Mouse (Mus musculus) midbrain, embryonic 15.5 days (tissue): ENCODE results near the gene Tenm2. TPM values are rescaled to one million over a fixed set of nuclear protein-coding genes. Genes with fewer than 3 reads are reported as not detected.

Experiments used
- ATAC-seq: fragments of 200-750 bp; cut with Nextera tagmentation; replicated peaks from 2 replicates; pipeline ENCODE4 v1.8.0; 2017; ENCODE audit warnings: moderate TSS enrichment
- H3K27ac ChIP-seq: fragments of 300-500 bp; sonication (generic); 2 replicates; pipeline ENCODE4 v1.5.1; 2015; ENCODE audit warnings: mild to moderate bottlenecking, inconsistent platforms
- H3K27me3 ChIP-seq: fragments of 300-500 bp; sonication (generic); replicated peaks from 2 replicates; pipeline ENCODE4 v1.6.1; 2015; ENCODE audit warnings: inconsistent platforms
- H3K36me3 ChIP-seq: fragments of 300-500 bp; sonication (generic); replicated peaks from 2 replicates; pipeline ENCODE4 v1.6.1; 2015; ENCODE audit warnings: inconsistent platforms
- H3K4me1 ChIP-seq: fragments of 300-500 bp; sonication (generic); 2 replicates; pipeline ENCODE4 v1.6.1; 2015; ENCODE audit warnings: inconsistent platforms
- H3K4me2 ChIP-seq: fragments of 300-500 bp; sonication (generic); 2 replicates; pipeline ENCODE4 v1.6.1; 2015; ENCODE audit warnings: inconsistent platforms, mild to moderate bottlenecking, moderate library complexity
- H3K4me3 ChIP-seq: fragments of 300-500 bp; sonication (generic); 2 replicates; pipeline ENCODE4 v1.5.1; 2015; ENCODE audit warnings: mild to moderate bottlenecking, inconsistent platforms
- H3K9ac ChIP-seq: fragments of 300-500 bp; sonication (generic); 2 replicates; pipeline ENCODE4 v1.6.1; 2015; ENCODE audit warnings: mild to moderate bottlenecking, inconsistent platforms
- H3K9me3 ChIP-seq: fragments of 300-500 bp; sonication (generic); 2 replicates; pipeline ENCODE4 v1.6.1; 2016; ENCODE audit warnings: inconsistent platforms
- WGBS: fragments of 180-500 bp; shearing (Covaris S2); methylation state at CpG from one replicate; pipeline ENCODE4 v1.1.7; 2015; ENCODE audit warnings: mixed read lengths; 5-methylcytosine and 5-hydroxymethylcytosine counted together
- polyA plus RNA-seq: library from polyadenylated mRNA; unstranded; fragments of >200 nt; fragmentation: Nextera tagmentation; extraction: Ambion mirVana; gene quantifications from 2 replicates; pipeline ENCODE4 v1.2.1, GENCODE M21; 2015

Tenm2 gene
- polyA plus RNA-seq, 1 experiment from 2014 or later: 92.1 TPM

GRCm38 (mm10) chr11:36484466-36485069, 751.2 kb downstream of the Tenm2 start:
- peak; percentile 51 for ATAC-seq
- H3K27me3 ChIP-seq: no peaks in the 10 kb centered on the region
- no peaks in the 10 kb centered on the region for H3K9me3 ChIP-seq
- H3K27ac ChIP-seq: 0 out of 2 replicates have a peak overlapping the region, but pooled peaks have one; percentile 45
- no peak overlapping the region for H3K4me3 ChIP-seq
- no peaks in the 10 kb centered on the region for H3K36me3 ChIP-seq
- H3K4me1 ChIP-seq: peaks cover 54% of the 10 kb centered on the region
- H3K9ac ChIP-seq: no peak overlapping the region
- 31% methylated on average over 8 of the region's 8 CpGs for WGBS
- no peak overlapping the region for H3K4me2 ChIP-seq

- no peak overlapping the region for H3K9ac ChIP-seq
- peaks cover 77% of the 10 kb centered on the region for H3K4me1 ChIP-seq
- no peak overlapping the region for H3K4me2 ChIP-seq
- no peak for ATAC-seq
- H3K9me3 ChIP-seq: no peaks in the 10 kb centered on the region
- no peaks in the 10 kb centered on the region for H3K27me3 ChIP-seq
- no peaks in the 10 kb centered on the region for H3K36me3 ChIP-seq
- H3K4me3 ChIP-seq: no peak overlapping the region
- no peak overlapping the region for H3K27ac ChIP-seq
- WGBS: 46% methylated on average over 8 of the region's 8 CpGs
Observed at GRCm38 (mm10) chr11:36482136-36482535, 753.6 kb downstream of the Tenm2 start.

GRCm38 (mm10) chr11:36481524-36481923, 754.2 kb downstream of the Tenm2 start:
- 0 out of 2 replicates have a peak, but pooled peaks have one; percentile 18 for ATAC-seq
- 43% methylated on average over 7 of the region's 7 CpGs for WGBS
- peaks cover 78% of the 10 kb centered on the region for H3K4me1 ChIP-seq

GRCm38 (mm10) chr11:36481086-36481485, 754.7 kb downstream of the Tenm2 start:
- Histone ChIP-seq H3K4me2 (no peak overlapping the region), H3K9ac (no peak overlapping the region), H3K27ac (no peak overlapping the region; the same call in 1 of the 2 replicates), H3K4me3 (no peak overlapping the region), H3K36me3 (no peaks in the 10 kb centered on the region), H3K27me3 (no peaks in the 10 kb centered on the region), H3K4me1 (peaks cover 76% of the 10 kb centered on the region), H3K9me3 (no peaks in the 10 kb centered on the region)
- WGBS: 85% methylated on average over 5 of the region's 5 CpGs
- no peak; the same call in 1 of the 2 replicates for ATAC-seq

More at GRCm38 (mm10) chr11:36481524-36481923, 754.2 kb downstream of the Tenm2 start:
- H3K27me3 ChIP-seq: no peaks in the 10 kb centered on the region
- no peak overlapping the region for H3K27ac ChIP-seq
- H3K4me2 ChIP-seq: no peak overlapping the region
- H3K4me3 ChIP-seq: no peak overlapping the region
- H3K9ac ChIP-seq: no peak overlapping the region
- H3K36me3 ChIP-seq: no peaks in the 10 kb centered on the region
- no peaks in the 10 kb centered on the region for H3K9me3 ChIP-seq

GRCm38 (mm10) chr11:36469811-36470551, 765.8 kb downstream of the Tenm2 start:
- no peak overlapping the region for H3K4me2 ChIP-seq
- peak; percentile 31; the same call in 1 of the 2 replicates for ATAC-seq
- WGBS: 30% methylated on average over 9 of the region's 9 CpGs
- no peaks in the 10 kb centered on the region for H3K9me3 ChIP-seq
- no peaks in the 10 kb centered on the region for H3K36me3 ChIP-seq
- no peak overlapping the region for H3K4me3 ChIP-seq
- no peak overlapping the region for H3K9ac ChIP-seq
- H3K4me1 ChIP-seq: peaks cover 40% of the 10 kb centered on the region
- no peaks in the 10 kb centered on the region for H3K27me3 ChIP-seq
- no peak overlapping the region for H3K27ac ChIP-seq

GRCm38 (mm10) chr11:36458451-36458850, 777.3 kb downstream of the Tenm2 start:
- Histone ChIP-seq H3K9ac (no peak overlapping the region), H3K9me3 (no peaks in the 10 kb centered on the region), H3K36me3 (no peaks in the 10 kb centered on the region), H3K4me2 (no peak overlapping the region), H3K4me1 (peaks cover 29% of the 10 kb centered on the region), H3K27me3 (no peaks in the 10 kb centered on the region), H3K4me3 (no peak overlapping the region), H3K27ac (no peak overlapping the region)
- 36% methylated on average over 6 of the region's 6 CpGs for WGBS
- ATAC-seq: no peak

- peak overlapping the region; percentile 18; the same call in 1 of the 2 replicates for H3K27ac ChIP-seq
- 65% methylated on average over 6 of the region's 6 CpGs for WGBS
- no peak overlapping the region for H3K4me3 ChIP-seq
- ATAC-seq: no peak
- no peaks in the 10 kb centered on the region for H3K36me3 ChIP-seq
- no peaks in the 10 kb centered on the region for H3K9me3 ChIP-seq
- H3K4me2 ChIP-seq: no peak overlapping the region
- peaks cover 30% of the 10 kb centered on the region for H3K4me1 ChIP-seq
- H3K9ac ChIP-seq: no peak overlapping the region
- no peaks in the 10 kb centered on the region for H3K27me3 ChIP-seq
Observed at GRCm38 (mm10) chr11:36454076-36454475, 781.7 kb downstream of the Tenm2 start.

- WGBS: 75% methylated on average over 9 of the region's 9 CpGs
- H3K4me3 ChIP-seq: no peak overlapping the region
- H3K4me2 ChIP-seq: no peak overlapping the region
- H3K4me1 ChIP-seq: peaks cover 21% of the 10 kb centered on the region
- no peak overlapping the region for H3K9ac ChIP-seq
- H3K36me3 ChIP-seq: no peaks in the 10 kb centered on the region
- no peak overlapping the region for H3K27ac ChIP-seq
- ATAC-seq: peak; percentile 51; the same call in 1 of the 2 replicates
- no peaks in the 10 kb centered on the region for H3K27me3 ChIP-seq
- H3K9me3 ChIP-seq: no peaks in the 10 kb centered on the region
Observed at GRCm38 (mm10) chr11:36452436-36452835, 783.3 kb downstream of the Tenm2 start.

- Histone ChIP-seq H3K9me3 (no peaks in the 10 kb centered on the region), H3K27ac (no peak overlapping the region), H3K4me1 (peaks cover 11% of the 10 kb centered on the region), H3K27me3 (no peaks in the 10 kb centered on the region), H3K9ac (no peak overlapping the region), H3K36me3 (no peaks in the 10 kb centered on the region), H3K4me3 (no peak overlapping the region), H3K4me2 (no peak overlapping the region)
- ATAC-seq: no peak
- 90% methylated on average over 2 of the region's 2 CpGs for WGBS
Observed at GRCm38 (mm10) chr11:36446351-36446750, 789.4 kb downstream of the Tenm2 start.

- Histone ChIP-seq H3K4me2 (no peak overlapping the region), H3K4me1 (peaks cover 11% of the 10 kb centered on the region), H3K27ac (no peak overlapping the region), H3K36me3 (no peaks in the 10 kb centered on the region), H3K27me3 (no peaks in the 10 kb centered on the region), H3K9me3 (no peaks in the 10 kb centered on the region), H3K9ac (no peak overlapping the region), H3K4me3 (no peak overlapping the region)
- no peak for ATAC-seq
- WGBS: 94% methylated on average over 7 of the region's 7 CpGs
Observed at GRCm38 (mm10) chr11:36443821-36444220, 791.9 kb downstream of the Tenm2 start.

- no peak overlapping the region for H3K27ac ChIP-seq
- H3K36me3 ChIP-seq: no peaks in the 10 kb centered on the region
- no peak overlapping the region for H3K4me3 ChIP-seq
- H3K4me1 ChIP-seq: peaks cover 14% of the 10 kb centered on the region
- H3K27me3 ChIP-seq: no peaks in the 10 kb centered on the region
- no peaks in the 10 kb centered on the region for H3K9me3 ChIP-seq
- no peak overlapping the region for H3K9ac ChIP-seq
- WGBS: 10% methylated on average over 6 of the region's 6 CpGs
- ATAC-seq: 0 out of 2 replicates have a peak, but pooled peaks have one; percentile 11
- no peak overlapping the region for H3K4me2 ChIP-seq
Observed at GRCm38 (mm10) chr11:36441801-36442200, 794.0 kb downstream of the Tenm2 start.

- H3K4me1 ChIP-seq: peaks cover 19% of the 10 kb centered on the region
- no peak overlapping the region for H3K4me2 ChIP-seq
- H3K9me3 ChIP-seq: no peaks in the 10 kb centered on the region
- H3K27ac ChIP-seq: no peak overlapping the region
- H3K9ac ChIP-seq: no peak overlapping the region
- WGBS: 59% methylated on average over 8 of the region's 8 CpGs
- H3K4me3 ChIP-seq: no peak overlapping the region
- no peak for ATAC-seq
- H3K36me3 ChIP-seq: no peaks in the 10 kb centered on the region
- no peaks in the 10 kb centered on the region for H3K27me3 ChIP-seq
Observed at GRCm38 (mm10) chr11:36436251-36436650, 799.5 kb downstream of the Tenm2 start.
